Mouse (Mus musculus) left cerebral cortex, adult 18-20 months (tissue): ENCODE results near the gene Emilin3. TPM values are rescaled to one million over a fixed set of nuclear protein-coding genes. Genes with fewer than 3 reads are reported as not detected.
"Not testable (repeated sequence)": the region's sequence is repeated elsewhere in the genome, so short reads cannot be mapped to it uniquely, and the experiment has no call there.

Experiments used
- DNase-seq, 2 experiments: peaks; one replicate each; pipeline ENCODE4 v3.0.0; 2021 to 2022; ENCODE audit warnings: low spot score in 2 of 2, mixed read lengths in 1 of 2
- long read RNA-seq, 2 experiments: library from polyadenylated mRNA; stranded (forward); transcript quantifications; one replicate each; pipeline ENCODE4 v2.0.0; 2021
- total RNA-seq, 2 experiments: library from RNA; stranded (reverse); gene quantifications; 2 replicates each; pipeline ENCODE4 v1.2.3; 2021

Gene Emilin3
- under 1 TPM in 1 of 2 experiments, not detected in 1; 0.26 TPM for total RNA-seq
- long read RNA-seq, experiment 1, result 0 reads
- long read RNA-seq, experiment 2, partial matches to known transcripts, result 0 of 1 reads
- long read RNA-seq, experiment 2, other reads (novel, unspliced or antisense), result 1 of 1 reads

DNA sequence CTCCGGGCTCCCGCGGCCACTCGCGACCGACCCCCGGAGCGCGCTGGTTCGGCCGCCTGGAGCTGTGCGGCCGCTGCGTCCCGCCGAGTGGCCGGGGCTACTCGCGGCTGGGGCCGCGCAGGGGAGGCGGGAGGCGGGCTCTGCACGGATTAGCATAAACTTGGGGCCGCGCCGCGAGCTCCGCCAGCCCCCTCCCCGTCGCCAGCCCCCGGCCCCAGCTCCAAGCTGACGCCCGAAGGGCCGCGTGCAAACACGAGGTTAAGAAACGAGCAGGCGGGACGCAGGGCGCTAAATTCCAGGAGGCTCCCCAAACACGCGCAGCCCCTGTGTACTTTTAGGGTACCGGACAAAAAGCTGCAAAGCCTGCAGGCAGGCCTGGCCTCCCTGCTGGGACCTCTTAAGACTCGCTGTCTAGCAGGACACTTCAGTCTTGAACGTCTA lies at the start of gene Emilin3:
Emilin3 (minus strand) TSS at position 98 of the 441 bp plus-strand sequence.
- DNase-seq, result no peak

DNA sequence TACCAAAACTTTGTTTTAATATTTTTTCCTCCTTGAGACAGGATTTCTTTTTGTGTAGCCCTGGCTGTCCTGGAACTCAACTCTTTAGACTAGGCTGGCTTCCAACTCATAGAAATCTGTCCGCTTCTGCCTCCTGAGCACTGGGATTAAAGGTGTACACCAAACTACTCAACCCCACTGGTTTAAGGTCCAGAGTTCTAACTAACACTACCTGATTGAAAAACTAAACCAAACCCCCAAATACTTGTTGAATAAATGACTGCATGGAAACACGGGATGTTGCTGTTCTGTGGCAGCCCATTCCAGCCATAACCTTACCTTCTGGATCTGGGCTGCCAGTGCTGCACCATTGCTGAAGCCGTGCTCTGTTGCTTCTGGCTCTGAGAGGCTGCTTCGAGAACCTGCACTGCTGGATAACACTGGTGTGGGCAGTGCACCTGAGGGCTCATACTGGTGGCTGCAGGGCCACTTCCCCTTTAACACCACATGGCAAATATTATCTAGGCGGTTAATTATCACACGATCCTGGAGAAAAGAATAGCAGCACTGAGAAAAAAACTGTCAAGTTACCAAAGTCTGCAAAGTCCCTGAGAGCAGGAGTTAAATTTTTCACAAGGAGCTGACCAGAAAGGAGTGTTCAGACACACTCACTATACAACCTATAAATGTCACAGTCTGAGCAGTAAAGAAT lies 49.0 kb upstream of the Emilin3 start:
- no peak for DNase-seq

DNA sequence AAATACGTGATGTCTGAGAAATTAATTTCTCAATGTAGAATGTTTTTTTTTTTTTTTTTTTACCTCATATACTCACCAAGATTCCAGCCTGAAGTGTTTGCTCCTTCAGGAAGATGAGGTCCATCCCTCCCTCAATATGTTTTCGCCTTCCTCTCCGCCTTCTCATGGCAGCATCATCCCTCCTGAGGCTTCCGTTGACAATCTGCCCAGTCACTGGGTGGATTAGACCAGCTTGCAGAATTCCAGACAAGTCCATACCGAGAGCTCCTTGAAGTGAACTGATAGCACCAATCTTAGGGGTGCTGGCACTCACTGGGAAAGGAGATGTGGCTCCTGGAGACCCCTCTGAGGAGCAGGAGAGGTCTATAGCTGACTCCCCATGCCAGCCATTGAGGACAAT lies 47.8 kb upstream of the Emilin3 start:
- no peak for DNase-seq

DNA sequence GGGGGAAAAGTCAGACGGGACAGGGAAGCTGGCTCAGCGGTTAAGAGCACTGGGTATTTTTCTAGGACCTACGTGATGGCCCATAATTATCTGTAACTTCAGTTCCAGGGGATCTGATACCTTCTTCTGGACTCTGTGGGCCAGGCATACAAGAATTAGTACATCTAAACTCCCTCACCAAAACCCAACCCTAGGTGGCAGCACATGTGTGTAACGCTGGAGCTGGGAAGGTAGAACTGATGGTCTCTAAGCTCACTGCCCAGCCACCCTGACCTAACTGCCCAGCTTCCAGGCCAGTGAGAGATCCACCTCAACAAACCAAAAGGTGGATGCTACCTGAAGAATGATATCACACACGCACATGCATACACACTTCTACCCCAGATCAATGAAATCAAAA lies 46.6 kb upstream of the Emilin3 start:
- peak in 1 of 2 experiments; percentile 49 for DNase-seq

DNA sequence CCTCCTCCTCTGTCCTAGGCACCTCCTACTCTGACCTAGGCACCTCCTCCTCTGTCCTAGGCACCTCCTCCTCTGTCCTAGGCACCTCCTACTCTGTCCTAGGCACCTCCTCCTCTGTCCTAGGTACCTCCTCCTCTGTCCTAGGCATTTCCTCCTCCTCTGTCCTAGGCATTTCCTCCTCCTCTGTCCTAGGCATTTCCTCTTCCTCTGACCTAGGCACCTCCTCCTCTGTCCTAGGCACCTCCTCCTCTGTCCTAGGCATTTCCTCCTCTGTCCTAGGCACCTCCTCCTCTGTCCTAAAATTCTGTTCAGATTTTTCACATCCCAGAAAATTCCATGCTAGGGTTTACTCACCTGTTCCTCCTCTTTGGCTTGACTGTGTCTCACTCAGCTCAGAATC lies 45.7 kb upstream of the Emilin3 start:
- not testable (repeated sequence) for DNase-seq

DNA sequence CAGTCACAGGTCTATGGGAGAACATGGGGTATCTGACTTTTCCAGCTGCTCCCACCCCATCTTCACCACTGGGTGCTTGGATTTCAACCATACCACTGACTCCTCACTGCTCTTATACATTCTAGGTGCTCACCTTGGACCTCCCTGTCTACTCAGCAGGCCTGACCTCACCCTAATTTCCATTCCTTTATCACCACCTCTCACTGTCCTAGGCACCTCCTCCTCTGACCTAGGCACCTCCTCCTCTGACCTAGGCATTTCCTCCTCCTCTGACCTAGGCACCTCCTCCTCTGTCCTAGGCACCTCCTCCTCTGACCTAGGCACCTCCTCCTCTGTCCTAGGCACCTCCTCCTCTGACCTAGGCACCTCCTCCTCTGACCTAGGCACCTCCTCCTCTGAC lies 45.2 kb upstream of the Emilin3 start:
- not testable (repeated sequence) for DNase-seq

DNA sequence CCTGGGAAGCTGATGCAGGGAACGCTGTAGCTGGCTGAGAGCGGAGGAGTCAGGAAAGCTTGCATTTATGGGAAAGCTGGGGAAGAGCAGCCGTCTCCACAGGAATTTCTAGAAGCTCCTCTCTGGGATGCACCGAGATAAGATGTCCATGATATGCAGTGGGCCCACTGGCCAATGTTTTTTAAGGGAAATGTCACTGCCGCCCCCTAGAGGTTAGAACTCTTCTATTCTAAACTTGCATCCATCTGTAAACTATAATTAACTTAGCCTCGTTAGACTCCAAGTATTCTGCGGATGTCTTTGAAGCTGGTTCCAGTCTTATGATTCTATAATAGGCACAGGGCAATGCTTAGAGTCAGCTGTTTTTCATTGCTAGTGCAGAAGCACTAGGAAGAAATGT lies 43.2 kb upstream of the Emilin3 start:
- peak; percentile 43 to 54 for DNase-seq

DNA sequence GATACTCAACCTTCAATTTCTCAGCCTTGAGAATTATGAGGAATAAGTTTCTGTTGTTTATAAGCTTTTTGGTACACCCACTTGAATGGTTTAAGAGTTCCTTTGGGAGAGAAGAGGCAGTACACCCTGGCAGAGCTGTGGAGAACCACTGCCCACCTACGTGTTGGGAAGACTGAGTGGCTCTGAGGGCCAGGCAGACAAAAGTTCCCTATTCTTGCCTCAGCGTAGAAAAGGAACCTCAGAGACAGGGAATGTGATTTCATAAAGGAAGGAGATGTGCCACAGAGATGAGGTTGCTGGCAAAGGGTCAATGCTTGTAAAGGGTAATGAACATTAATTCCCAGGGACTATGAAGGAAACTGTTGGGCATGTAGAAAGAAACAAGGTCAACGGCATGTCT lies 42.4 kb upstream of the Emilin3 start:
- DNase-seq, result peak in 1 of 2 experiments; percentile 40

DNA sequence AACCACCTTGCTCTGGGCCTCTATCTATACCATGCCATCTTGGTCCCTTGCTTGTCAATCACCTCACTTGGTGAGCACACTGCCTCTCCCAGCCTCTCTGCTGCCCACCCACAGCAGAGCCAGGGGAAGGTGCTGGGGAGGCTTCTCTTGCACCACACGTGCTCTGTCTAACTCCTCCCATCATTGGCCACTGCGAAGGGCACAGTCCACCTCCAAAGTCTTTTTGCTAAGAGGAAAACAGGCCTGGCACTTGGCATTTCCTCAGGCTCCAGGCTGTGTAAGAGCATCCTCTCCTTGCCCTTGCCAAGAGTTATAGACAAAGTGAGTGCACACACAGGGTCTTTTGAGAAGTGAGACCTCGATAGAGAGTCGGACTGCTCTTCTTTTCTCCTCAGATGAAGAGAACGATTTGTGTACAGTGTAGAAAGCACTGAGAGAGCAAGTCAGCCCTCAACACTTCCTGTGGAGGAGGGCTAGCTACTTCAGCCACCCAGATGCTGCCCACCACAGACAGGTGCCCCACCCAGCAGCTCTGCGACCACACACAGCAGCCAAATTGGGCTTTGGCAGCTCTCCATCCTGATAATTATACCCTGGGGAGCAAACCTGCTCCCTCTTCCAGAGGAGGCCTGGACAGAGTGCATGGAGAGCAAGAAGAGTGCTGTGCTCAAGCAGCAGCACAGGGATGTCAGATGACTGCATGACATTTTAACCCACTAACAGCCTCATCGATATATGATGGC lies 41.2 kb upstream of the Emilin3 start:
- no peak for DNase-seq

DNA sequence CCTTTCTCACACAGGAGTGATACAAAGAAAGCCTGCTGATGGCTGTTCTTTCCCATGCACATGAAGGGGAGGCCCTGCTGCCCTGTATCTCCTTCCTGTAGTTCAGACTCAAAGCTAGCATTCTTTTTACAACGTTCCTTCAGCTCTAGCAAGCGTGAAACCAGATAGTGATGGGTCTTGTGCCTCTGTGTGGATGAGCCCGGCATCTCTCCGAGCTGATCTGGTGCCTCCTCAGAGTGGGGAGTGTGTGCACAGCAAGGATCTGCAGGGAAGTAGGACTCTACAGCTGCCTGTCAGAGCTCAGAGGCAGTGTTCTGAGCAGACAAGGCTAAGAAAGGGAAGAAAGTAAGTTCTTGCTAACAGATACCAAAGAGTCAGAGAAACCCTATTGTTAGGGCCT lies 39.5 kb upstream of the Emilin3 start:
- DNase-seq, result peak in 1 of 2 experiments; percentile 39

DNA sequence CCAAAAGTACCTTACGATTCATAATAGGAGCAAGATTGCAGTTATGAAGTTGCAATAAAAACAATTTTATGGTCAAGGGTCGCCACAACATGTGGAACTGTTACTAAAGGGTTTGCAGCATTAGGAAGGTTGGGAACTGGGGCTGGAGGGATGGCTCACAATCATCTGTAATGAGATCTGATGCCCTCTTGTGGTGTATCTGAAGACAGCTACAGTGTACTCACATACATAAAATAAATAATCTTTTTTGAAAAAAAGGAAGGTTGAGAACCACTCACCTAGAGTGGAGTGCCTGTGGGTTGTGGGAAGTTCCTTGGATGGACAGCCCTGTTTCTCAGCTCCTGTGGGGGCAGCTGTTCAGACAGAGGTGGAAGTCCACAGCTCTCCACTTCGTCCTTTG lies 30.3 kb upstream of the Emilin3 start:
- no peak for DNase-seq

DNA sequence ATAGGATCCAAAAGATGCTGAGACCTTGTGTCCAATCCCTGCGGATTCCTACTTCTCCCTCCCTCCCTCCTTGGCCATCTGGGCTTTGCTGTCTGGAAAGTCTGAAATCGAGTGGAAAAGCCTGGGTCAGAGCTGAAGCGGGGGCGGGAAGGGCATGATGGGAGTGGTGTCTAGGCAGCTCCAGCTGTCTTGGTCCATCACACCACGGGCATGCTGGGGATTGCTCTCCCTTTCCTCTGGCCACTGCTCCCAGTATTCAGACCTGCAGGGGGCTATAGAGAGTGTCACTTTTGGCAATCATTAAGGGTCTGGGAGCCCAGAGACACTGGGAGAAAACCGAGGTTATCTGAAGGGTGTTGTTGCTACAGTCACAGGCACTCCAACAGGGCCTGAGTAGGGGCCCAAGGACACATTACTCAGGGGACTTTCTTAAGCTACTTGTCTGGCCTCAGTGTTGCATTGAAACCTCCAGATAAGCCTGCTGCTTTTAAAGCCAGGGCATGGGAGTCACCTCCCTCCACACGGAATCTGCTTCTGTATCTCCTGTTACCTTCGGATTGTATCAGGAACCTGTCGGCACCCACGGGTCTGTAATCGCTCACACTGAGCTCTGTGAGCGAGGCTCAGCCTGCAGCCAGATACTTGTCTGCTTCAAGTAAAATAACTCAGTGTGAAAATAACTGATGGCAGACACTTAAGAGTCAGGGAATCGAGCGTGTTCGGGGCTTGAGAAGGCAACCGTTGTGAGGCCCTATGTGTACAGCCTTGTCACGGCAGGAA lies 29.0 kb upstream of the Emilin3 start:
- no peak for DNase-seq

DNA sequence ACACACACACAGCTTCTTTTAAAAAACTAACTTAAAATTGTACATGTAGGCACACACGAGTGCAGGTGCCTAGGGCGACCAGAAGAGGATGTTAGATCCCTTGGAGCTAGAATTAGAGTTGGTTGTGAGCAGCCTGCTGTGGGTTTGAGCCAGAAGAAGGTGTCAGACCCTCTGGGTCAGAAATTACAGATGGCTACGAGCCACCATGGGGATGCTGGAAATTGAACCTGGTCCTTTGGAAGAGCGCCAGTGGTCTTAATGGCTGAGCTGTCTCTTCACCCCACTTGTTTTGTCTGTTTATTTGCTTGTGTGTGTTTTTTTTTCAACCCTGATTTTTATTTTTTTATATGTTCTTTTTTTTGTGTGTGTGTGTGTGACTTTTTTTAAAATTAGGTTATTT lies 22.3 kb upstream of the Emilin3 start:
- DNase-seq, result no peak

DNA sequence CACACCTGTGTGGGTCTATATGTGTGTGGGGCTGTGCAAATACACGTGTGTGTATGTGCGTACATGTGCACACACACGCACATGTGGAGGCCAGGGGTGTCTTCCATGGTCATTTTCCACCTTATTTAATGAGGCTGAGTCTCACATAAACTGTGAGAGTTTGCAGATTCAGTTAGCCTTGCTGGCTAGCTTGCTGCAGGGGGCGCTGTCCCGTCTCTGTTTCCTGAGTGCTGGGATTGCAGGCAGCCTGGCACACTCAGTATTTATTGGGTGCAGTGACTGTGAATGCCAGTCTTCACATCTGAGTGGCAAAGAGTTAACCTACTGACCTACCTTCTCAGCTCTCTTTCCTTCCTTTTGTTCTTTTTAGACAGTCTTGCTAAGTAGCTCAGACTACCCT lies 21.8 kb upstream of the Emilin3 start:
- no peak for DNase-seq

DNA sequence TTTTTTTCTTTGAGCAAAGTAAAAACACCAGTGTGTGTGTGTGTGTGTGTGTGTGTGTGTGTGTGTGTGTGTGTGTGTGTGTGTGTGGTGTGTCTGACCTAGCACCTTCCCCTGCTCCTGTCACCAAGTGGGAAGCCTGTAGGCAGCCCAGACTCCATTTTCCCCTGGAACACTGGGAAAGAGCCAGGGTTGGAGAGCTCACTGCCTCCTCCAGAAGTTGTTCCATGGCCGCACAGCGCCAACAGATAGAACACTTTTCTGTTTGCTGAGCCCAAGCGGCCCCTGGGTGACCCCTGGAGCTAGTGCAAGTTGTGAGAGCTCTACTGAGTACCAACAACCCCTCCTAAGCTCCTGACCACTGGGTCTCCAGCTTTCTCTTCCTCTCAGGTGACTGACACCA lies 20.9 kb upstream of the Emilin3 start:
- DNase-seq, result no peak

DNA sequence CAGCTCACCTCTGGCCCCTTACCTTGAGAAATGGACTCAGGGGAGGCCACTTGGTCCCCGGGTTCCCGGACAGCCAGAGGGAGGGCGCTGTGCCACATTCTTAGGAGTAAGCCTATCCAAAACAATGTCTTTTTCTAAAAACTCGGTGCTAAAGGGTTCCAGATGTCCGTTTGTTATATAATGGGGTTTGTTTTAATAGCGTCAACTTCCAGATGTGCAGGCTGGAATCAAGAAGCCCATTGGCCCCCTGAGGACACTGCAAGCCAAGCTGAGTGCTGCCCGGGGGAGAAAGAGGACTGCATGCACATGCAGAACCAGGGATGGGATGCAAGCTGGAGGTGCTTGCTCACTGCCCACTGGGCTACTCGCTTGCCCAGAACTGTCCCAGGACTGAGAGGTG lies 20.2 kb upstream of the Emilin3 start:
- no peak for DNase-seq

DNA sequence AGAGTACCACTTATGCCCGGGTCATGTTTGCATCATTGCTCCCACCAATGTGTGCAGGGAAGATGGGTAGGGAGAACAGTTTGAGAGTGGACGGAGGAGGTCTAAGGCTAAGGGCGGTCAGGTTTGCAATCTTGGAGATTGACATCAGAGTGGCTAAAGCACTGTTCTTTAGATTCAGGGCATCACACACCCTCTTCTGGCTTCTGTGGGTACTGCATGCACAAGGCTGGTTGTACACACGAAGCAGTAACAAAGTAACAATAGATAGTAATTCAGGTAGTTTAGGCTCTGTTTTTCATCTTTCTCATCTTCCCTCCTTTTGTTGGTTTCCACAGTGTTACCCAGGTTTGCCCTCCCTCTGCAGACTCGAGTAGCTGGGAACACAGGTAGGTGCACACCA lies 19.2 kb upstream of the Emilin3 start:
- DNase-seq, result no peak

DNA sequence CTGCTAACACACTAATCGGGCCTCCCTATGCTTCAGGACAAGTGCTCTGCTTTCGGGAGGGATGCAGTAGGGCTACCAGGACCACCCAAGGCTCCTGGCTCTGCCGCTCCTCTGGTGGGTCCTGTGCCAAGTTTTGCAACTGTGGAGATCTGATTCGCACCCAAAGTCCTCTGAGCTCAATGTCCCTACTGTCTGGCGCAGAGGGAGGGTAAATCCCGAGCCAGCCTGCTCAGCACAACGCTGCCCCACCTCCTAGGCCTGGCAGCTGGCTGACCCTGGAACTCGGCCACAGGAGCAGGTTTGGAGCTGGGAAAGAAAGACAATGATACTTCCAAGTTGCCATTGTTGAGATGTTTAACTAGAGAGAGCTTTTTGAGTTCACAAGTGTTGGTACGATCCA lies 13.1 kb upstream of the Emilin3 start:
- no peak for DNase-seq

DNA sequence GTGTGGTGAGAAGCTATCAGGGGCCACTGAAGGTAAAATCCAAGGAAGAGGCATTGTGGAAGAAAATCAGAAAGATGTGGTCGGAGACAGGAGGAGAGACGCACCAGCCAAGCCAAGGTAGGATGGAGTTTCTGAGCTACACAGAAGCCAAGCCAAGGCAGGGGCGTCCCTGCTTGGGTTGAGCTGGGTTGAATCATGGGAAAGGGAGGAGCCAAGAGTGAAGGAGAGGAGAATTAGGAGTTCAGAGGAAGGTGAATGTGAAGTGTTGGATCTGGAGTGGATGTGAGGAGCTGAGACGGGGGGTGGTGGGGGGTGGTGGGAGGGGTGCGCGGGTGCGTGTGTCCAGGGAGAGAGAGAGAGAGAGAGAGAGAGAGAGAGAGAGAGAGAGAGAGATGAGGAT lies 9.2 kb upstream of the Emilin3 start:
- no peak for DNase-seq

DNA sequence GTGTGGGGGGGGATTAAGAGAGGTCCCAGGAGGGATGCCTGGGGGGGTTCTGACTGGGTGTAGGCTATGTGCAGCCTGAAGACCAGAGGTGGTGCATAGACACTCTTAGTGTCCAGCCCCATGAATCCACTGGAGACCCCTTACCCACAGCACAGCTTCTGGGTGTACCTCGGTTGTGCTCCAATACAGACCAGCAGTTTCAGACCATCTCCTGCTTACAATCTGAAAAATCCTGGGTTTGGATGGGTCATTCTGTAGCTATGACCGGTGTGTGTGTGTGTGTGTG lies 6.7 kb upstream of the Emilin3 start:
- DNase-seq, result no peak

DNA sequence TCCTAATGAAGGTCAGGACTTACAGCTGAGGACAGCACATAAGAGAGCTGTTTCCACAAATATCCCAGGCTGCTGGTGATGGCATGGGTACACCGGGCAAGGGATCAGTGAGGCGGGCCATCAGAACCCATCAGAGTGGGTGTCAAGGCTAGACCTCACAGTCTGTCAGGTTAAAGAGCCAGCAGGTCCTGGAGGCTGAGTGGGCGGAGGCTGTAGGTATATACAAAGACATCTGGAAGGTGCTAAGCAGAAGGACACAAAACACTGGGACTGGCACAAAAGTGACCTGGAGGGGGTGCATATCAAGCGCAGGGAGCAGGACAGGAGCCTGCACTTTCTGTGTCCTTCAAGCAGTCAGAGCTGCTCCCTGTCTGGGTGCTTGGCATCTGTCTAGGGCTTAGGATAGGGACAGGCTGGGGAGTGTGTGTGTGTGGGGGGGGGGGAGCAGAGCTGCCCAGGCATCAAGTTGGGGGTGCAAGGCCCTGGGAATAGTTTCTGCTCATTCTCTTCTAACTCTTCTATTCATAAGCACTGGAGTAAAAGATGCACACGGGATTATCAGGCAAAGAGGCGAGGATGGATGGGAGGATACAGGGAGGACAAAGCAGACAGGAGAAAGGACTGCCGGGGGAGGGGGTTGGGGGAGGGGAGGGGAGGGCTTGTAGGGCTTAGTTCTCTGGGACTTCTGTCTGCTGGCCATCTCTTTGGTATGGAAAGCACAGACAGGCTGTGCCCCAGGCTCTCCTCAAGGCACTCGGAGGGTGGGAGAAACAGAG lies 6.2 kb upstream of the Emilin3 start:
- no peak for DNase-seq
